Mouse (Mus musculus) forebrain, postnatal 0 days (tissue): Measurements from ENCODE around the gene Cldn6. TPM values are rescaled to one million over a fixed set of nuclear protein-coding genes. Genes with fewer than 3 reads are reported as not detected.
A peak's percentile ranks its signal among the peaks of the same experiment; 100 is the strongest.

Experiments
- ATAC-seq: fragments of 200-750 bp; cut with Nextera tagmentation; 2 replicates; pipeline ENCODE4 v1.8.0; 2017; ENCODE audit warnings: mild to moderate bottlenecking, moderate library complexity
- DNase-seq: peaks from one replicate; pipeline ENCODE4 v3.0.0-alpha.2; 2015
- H3K27ac ChIP-seq: fragments of 300-500 bp; sonication (generic); 2 replicates; pipeline ENCODE4 v1.5.1; 2014; ENCODE audit warnings: low read depth, mild to moderate bottlenecking, antibody characterized with exemption, low read length, moderate library complexity, mixed read lengths
- H3K27me3 ChIP-seq: fragments of 300-500 bp; sonication (generic); 2 replicates; pipeline ENCODE4 v1.6.1; 2014; ENCODE audit warnings: mild to moderate bottlenecking, low read length, mixed read lengths; ENCODE audit not compliant: insufficient read depth
- H3K36me3 ChIP-seq: fragments of 300-500 bp; sonication (generic); 2 replicates; pipeline ENCODE4 v1.6.1; 2014; ENCODE audit warnings: mild to moderate bottlenecking, moderate library complexity; ENCODE audit not compliant: insufficient read depth
- H3K4me1 ChIP-seq: fragments of 300-500 bp; sonication (generic); 2 replicates; pipeline ENCODE4 v1.6.1; 2014; ENCODE audit warnings: antibody characterized with exemption; ENCODE audit not compliant: insufficient read depth
- H3K4me2 ChIP-seq: fragments of 300-500 bp; sonication (generic); 2 replicates; pipeline ENCODE4 v1.6.1; 2014; ENCODE audit warnings: low read depth, mild to moderate bottlenecking, moderate library complexity
- H3K4me3 ChIP-seq: fragments of 300-500 bp; sonication (generic); 2 replicates; pipeline ENCODE4 v1.5.1; 2014; ENCODE audit warnings: low read depth, low read length, mixed read lengths
- H3K9ac ChIP-seq: fragments of 300-500 bp; sonication (generic); 2 replicates; pipeline ENCODE4 v1.6.1; 2014; ENCODE audit warnings: mild to moderate bottlenecking
- H3K9me3 ChIP-seq: fragments of 300-500 bp; sonication (generic); 2 replicates; pipeline ENCODE4 v1.6.1; 2016; ENCODE audit warnings: low read length
- CTCF ChIP-seq: sonication (generic); IDR thresholded peaks from 2 replicates; pipeline ENCODE4 v1.5.1; 2016; ENCODE audit warnings: antibody characterized with exemption, control low read depth, low read depth
- WGBS: fragments of 180-500 bp; shearing (Covaris S2); extraction: QIAGEN DNeasy Blood & Tissue Kit; methylation state at CpG from one replicate; pipeline ENCODE4 v1.1.7; 2014; 5-methylcytosine and 5-hydroxymethylcytosine counted together
- polyA plus RNA-seq: library from polyadenylated mRNA; unstranded; fragments of >200 nt; fragmentation: Nextera tagmentation; extraction: Ambion mirVana; gene quantifications from 2 replicates; pipeline ENCODE4 v1.2.1, GENCODE M21; 2015
- total RNA-seq: library from RNA; depleted of rRNA; stranded (reverse); fragments of >200 nt; gene quantifications from 2 replicates; pipeline ENCODE4 v1.2.3, GENCODE M21; 2014

Gene Cldn6
- total and polyA plus RNA-seq, 2 experiments from 2014 or later, result 0.76 to 1.8 TPM

GRCm38 (mm10) chr17:23653324-23653723 lies 25.7 kb upstream of the Cldn6 start:
- ATAC-seq, result no peak
- no peak for DNase-seq
- Histone ChIP-seq H3K27ac (no peak overlapping the region), H3K4me1 (no peaks in the 10 kb centered on the region), H3K4me3 (no peak overlapping the region), H3K9me3 (no peaks in the 10 kb centered on the region), H3K4me2 (no peak overlapping the region), H3K9ac (no peak overlapping the region), H3K27me3 (no peaks in the 10 kb centered on the region), H3K36me3 (no peaks in the 10 kb centered on the region)
- peak; percentile 21; the same call in 1 of the 2 replicates for TF ChIP-seq CTCF
- 75% methylated on average over 1 of the region's 2 CpGs for WGBS

GRCm38 (mm10) chr17:23654001-23654400 lies 25.0 kb upstream of the Cldn6 start:
- no peaks in the 10 kb centered on the region for H3K4me1 ChIP-seq
- no peaks in the 10 kb centered on the region for H3K36me3 ChIP-seq
- no peak overlapping the region for H3K9ac ChIP-seq
- no peak overlapping the region for H3K4me2 ChIP-seq
- TF ChIP-seq CTCF, result no peak
- ATAC-seq (no peak), DNase-seq (no peak)
- H3K4me3 ChIP-seq, result no peak overlapping the region
- H3K27ac ChIP-seq, result no peak overlapping the region
- no peaks in the 10 kb centered on the region for H3K27me3 ChIP-seq
- WGBS, result 64% methylated on average over 6 of the region's 6 CpGs
- H3K9me3 ChIP-seq, result no peaks in the 10 kb centered on the region

- Histone ChIP-seq H3K4me1 (no peaks in the 10 kb centered on the region), H3K27ac (no peak overlapping the region), H3K4me3 (no peak overlapping the region), H3K9ac (no peak overlapping the region), H3K27me3 (peaks cover 4% of the 10 kb centered on the region; the same call in 1 of the 2 replicates), H3K4me2 (no peak overlapping the region), H3K9me3 (no peaks in the 10 kb centered on the region), H3K36me3 (no peaks in the 10 kb centered on the region)
- no peak for ATAC-seq
- WGBS, result 74% methylated on average over 2 of the region's 2 CpGs
- no peak for DNase-seq
- TF ChIP-seq CTCF, result no peak
Observed at GRCm38 (mm10) chr17:23654410-23654809, 24.6 kb upstream of the Cldn6 start.

- peaks cover 27% of the 10 kb centered on the region for H3K27me3 ChIP-seq
- no peak for TF ChIP-seq CTCF
- H3K9ac ChIP-seq, result no peak overlapping the region
- no peaks in the 10 kb centered on the region for H3K9me3 ChIP-seq
- no peaks in the 10 kb centered on the region for H3K36me3 ChIP-seq
- H3K4me3 ChIP-seq, result no peak overlapping the region
- DNase-seq (no peak), ATAC-seq (no peak)
- no peak overlapping the region for H3K4me2 ChIP-seq
- H3K27ac ChIP-seq, result no peak overlapping the region
- no peaks in the 10 kb centered on the region for H3K4me1 ChIP-seq
- 78% methylated on average over 3 of the region's 3 CpGs for WGBS
Observed at GRCm38 (mm10) chr17:23658450-23658849, 20.6 kb upstream of the Cldn6 start.

GRCm38 (mm10) chr17:23660117-23660875 lies 18.8 kb upstream of the Cldn6 start, which contains the start of gene Bicdl2:
Gene Bicdl2 (plus strand): TSS chr17:23660506.
- no peak for DNase-seq
- 5% methylated on average over 27 of the region's 27 CpGs for WGBS
- peaks cover 27% of the 10 kb centered on the region for H3K27me3 ChIP-seq
- no peaks in the 10 kb centered on the region for H3K4me1 ChIP-seq
- no peak within 1 kb of the TSS for H3K4me2 ChIP-seq
- no peaks in the 10 kb centered on the region for H3K36me3 ChIP-seq
- H3K4me3 ChIP-seq, result no peak within 1 kb of the TSS
- no peak within 1 kb of the TSS for H3K9ac ChIP-seq
- no peak for ATAC-seq
- no peaks in the 10 kb centered on the region for H3K9me3 ChIP-seq
- TF ChIP-seq CTCF, result peak; percentile 61
- no peak within 1 kb of the TSS for H3K27ac ChIP-seq

GRCm38 (mm10) chr17:23660876-23661200 lies 18.2 kb upstream of the Cldn6 start:
- Histone ChIP-seq H3K4me1 (no peaks in the 10 kb centered on the region), H3K27me3 (peaks cover 27% of the 10 kb centered on the region), H3K27ac (no peak overlapping the region), H3K9me3 (no peaks in the 10 kb centered on the region), H3K36me3 (no peaks in the 10 kb centered on the region), H3K4me3 (no peak overlapping the region), H3K9ac (no peak overlapping the region), H3K4me2 (no peak overlapping the region)
- WGBS, result 5% methylated on average over 14 of the region's 14 CpGs
- no peak for ATAC-seq
- DNase-seq, result no peak
- no peak for TF ChIP-seq CTCF

- DNase-seq (no peak), ATAC-seq (no peak)
- Histone ChIP-seq H3K4me3 (no peak overlapping the region), H3K9me3 (no peaks in the 10 kb centered on the region), H3K9ac (no peak overlapping the region), H3K27me3 (peaks cover 27% of the 10 kb centered on the region), H3K27ac (no peak overlapping the region), H3K4me1 (no peaks in the 10 kb centered on the region), H3K36me3 (peaks cover 4% of the 10 kb centered on the region; the same call in 1 of the 2 replicates), H3K4me2 (no peak overlapping the region)
- TF ChIP-seq CTCF, result peak; percentile 27; the same call in 1 of the 2 replicates
- WGBS, result 6% methylated on average over 9 of the region's 9 CpGs
Observed at GRCm38 (mm10) chr17:23661526-23661925, 17.5 kb upstream of the Cldn6 start.
